7 mouse cellular contexts compared by ENCODE assay signal in genomic region chr7:30665321-30665720, GRCm38 (mm10). TPM values are rescaled to one million over a fixed set of nuclear protein-coding genes. Genes with fewer than 3 reads are reported as not detected.
DNase-seq lines count a peak whose midpoint lies in the region; ATAC-seq and TF ChIP-seq lines count a peak whose summit lies in the region.

No protein-coding gene starts in this region.

- H3K27me3 ChIP-seq in embryonic facial prominence, embryonic 11.5 days (ENCODE audit: control insufficient read depth, insufficient read depth, low read length), result no peaks in the 10 kb centered on the region
- no peaks in the 10 kb centered on the region for H3K27me3 ChIP-seq in intestine, embryonic 15.5 days (replicated peaks)
- H3K27me3 ChIP-seq in myocyte (ENCODE audit: control insufficient read depth, insufficient read depth, insufficient read length), result no peaks in the 10 kb centered on the region

- peaks cover 5% of the 10 kb centered on the region for H3K36me3 ChIP-seq in embryonic facial prominence, embryonic 11.5 days (replicated peaks; ENCODE audit: control insufficient read depth, insufficient read depth, low read depth, low read length)
- peaks cover 7% of the 10 kb centered on the region; the same call in 1 of the 2 replicates for H3K36me3 ChIP-seq in intestine, embryonic 15.5 days
- H3K36me3 ChIP-seq in myocyte (ENCODE audit: control insufficient read depth, insufficient read depth), result no peaks in the 10 kb centered on the region

- peak overlapping the region; percentile 15 for H3ac ChIP-seq in myocyte (ENCODE audit: control insufficient read depth, insufficient read length)

- no peak overlapping the region for H3K27ac ChIP-seq in embryonic facial prominence, embryonic 11.5 days (replicated peaks; ENCODE audit: low read depth, low read length)
- no peak overlapping the region for H3K27ac ChIP-seq in intestine, embryonic 15.5 days

- TF ChIP-seq POLR2A in myocyte (IDR thresholded peaks at IDR 0.05; ENCODE audit: insufficient read length, low read depth), result no peak

- H3K79me2 ChIP-seq in myocyte (ENCODE audit: control insufficient read depth, insufficient read depth), result no peaks in the 10 kb centered on the region

- H3K4me2 ChIP-seq in embryonic facial prominence, embryonic 11.5 days (ENCODE audit: low read depth, low read length), result peak overlapping the region; percentile 76
- H3K4me2 ChIP-seq in intestine, embryonic 15.5 days (replicated peaks), result peak overlapping the region; percentile 85
- peak overlapping the region; percentile 93 for H3K4me2 ChIP-seq in myocyte (ENCODE audit: low read depth)

- H3K4me1 ChIP-seq in embryonic facial prominence, embryonic 11.5 days (ENCODE audit: control insufficient read depth, insufficient read depth, low read length), result no peaks in the 10 kb centered on the region
- peaks cover 5% of the 10 kb centered on the region for H3K4me1 ChIP-seq in intestine, embryonic 15.5 days (replicated peaks)

- 6% methylated on average over 11 of the region's 11 CpGs for WGBS in embryonic facial prominence, embryonic 11.5 days
- WGBS in intestine, embryonic 15.5 days, result 5% methylated on average over 11 of the region's 11 CpGs

- H3K9me3 ChIP-seq in embryonic facial prominence, embryonic 11.5 days (replicated peaks; ENCODE audit: control insufficient read depth, low read length), result no peaks in the 10 kb centered on the region
- no peaks in the 10 kb centered on the region for H3K9me3 ChIP-seq in intestine, embryonic 15.5 days

- H3K4me3 ChIP-seq in embryonic facial prominence, embryonic 11.5 days (ENCODE audit: low read depth, low read length), result peak overlapping the region; percentile 64
- peak overlapping the region; percentile 77 for H3K4me3 ChIP-seq in intestine, embryonic 15.5 days (replicated peaks)
- peak overlapping the region; percentile 66 for H3K4me3 ChIP-seq in myocyte

- H3K9ac ChIP-seq in embryonic facial prominence, embryonic 11.5 days (replicated peaks; ENCODE audit: low read length), result peak overlapping the region; percentile 73
- peak overlapping the region; percentile 82 for H3K9ac ChIP-seq in intestine, embryonic 15.5 days

- DNase-seq in layer of hippocampus, postnatal 10 days (ENCODE audit: low spot score in 2 of 2), result peak; percentile 14 to 21
- no peak for DNase-seq in layer of hippocampus, adult 8-10 months (ENCODE audit: low spot score in 2 of 2)
- peak; percentile 27 for DNase-seq in MN1 (ENCODE audit: low spot score)
- DNase-seq in embryonic facial prominence, embryonic 11.5 days (ENCODE audit: low spot score), result peak; percentile 8
- no peak for DNase-seq in natural killer cell, adult 2 months (ENCODE audit: low spot score in 2 of 2)

- no peak for ATAC-seq in embryonic facial prominence, embryonic 11.5 days (replicated peaks; ENCODE audit: insufficient number of reproducible peaks, low FRiP score, low TSS enrichment, low read depth)
- ATAC-seq in intestine, embryonic 15.5 days, result peak; percentile 54

TF ChIP-seq in myocyte, 11 proteins besides CTCF, POLR2A, EP300 and RAD21:
- TF ChIP-seq MAX (IDR thresholded peaks at IDR 0.05; ENCODE audit: low read depth) (no peak), MYOD1 (IDR thresholded peaks at IDR 0.05; ENCODE audit: control insufficient read depth in 1 of 3, insufficient read length in 2 of 3, low read depth in 2 of 3) (no peak), MYOG (IDR thresholded peaks at IDR 0.05; ENCODE audit: control insufficient read depth in 1 of 3, insufficient read depth in 1 of 3, insufficient read length in 2 of 3, low read depth in 2 of 3) (no peak), SRF (IDR thresholded peaks at IDR 0.05; ENCODE audit: control insufficient read depth, insufficient read length, low read depth) (no peak), TCF12 (IDR thresholded peaks at IDR 0.05; ENCODE audit: insufficient read depth, poor library complexity, severe bottlenecking) (no peak), TCF3 (IDR thresholded peaks at IDR 0.05; ENCODE audit: insufficient read length, low read depth) (no peak), POLR2AphosphoS2 (IDR thresholded peaks at IDR 0.05; ENCODE audit: insufficient read length, low read depth) (no peak), E2F4 (IDR thresholded peaks at IDR 0.05; ENCODE audit: insufficient read depth) (no peak), USF1 (IDR thresholded peaks at IDR 0.05; ENCODE audit: low read depth) (no peak), CEBPB (IDR thresholded peaks at IDR 0.05; ENCODE audit: insufficient read depth, poor library complexity, severe bottlenecking) (no peak), REST (IDR thresholded peaks at IDR 0.05; ENCODE audit: insufficient read depth, insufficient read length) (no peak)

RNA-seq across cellular contexts. Expression of gene Haus5, which starts 0.5 kb away (rescaled TPM):
- total RNA-seq in layer of hippocampus, postnatal 10 days (2021), result 1 to 10 TPM; 7.0 to 7.4 TPM
- total RNA-seq in layer of hippocampus, adult 8-10 months (2022), result 1 to 10 TPM; 5.7 to 8.3 (median 6.8) TPM
- polyA plus RNA-seq in embryonic facial prominence, embryonic 11.5 days (2014; fragmentation: Nextera tagmentation; extraction: Ambion mirVana), result 50.1 and 53.1 TPM in 2 replicates
- polyA plus RNA-seq in intestine, embryonic 15.5 days (2015; fragmentation: Nextera tagmentation; extraction: Ambion mirVana), result 38.7 and 40.5 TPM in 2 replicates
- polyA plus RNA-seq in myocyte (2012; fragmentation: generic; extraction: Trizol), result 8.4 TPM

RNA-seq across cellular contexts. Expression of gene Pmis2, which starts 6.1 kb away (rescaled TPM):
- total RNA-seq in layer of hippocampus, postnatal 10 days (2021), result not detected
- not detected for total RNA-seq in layer of hippocampus, adult 8-10 months (2022)
- not detected in 2 replicates for polyA plus RNA-seq in embryonic facial prominence, embryonic 11.5 days (2014; fragmentation: Nextera tagmentation; extraction: Ambion mirVana)
- not detected in 2 replicates for polyA plus RNA-seq in intestine, embryonic 15.5 days (2015; fragmentation: Nextera tagmentation; extraction: Ambion mirVana)
- not detected for polyA plus RNA-seq in myocyte (2012; fragmentation: generic; extraction: Trizol)

RNA-seq across cellular contexts. Expression of gene Rbm42, which starts 15.2 kb away (rescaled TPM):
- total RNA-seq in layer of hippocampus, postnatal 10 days (2021), result 10 to 100 TPM; 75.3 to 79.9 TPM
- total RNA-seq in layer of hippocampus, adult 8-10 months (2022), result 10 to 100 TPM; 61.9 to 71.5 (median 70.1) TPM
- 108 and 118 TPM in 2 replicates for polyA plus RNA-seq in embryonic facial prominence, embryonic 11.5 days (2014; fragmentation: Nextera tagmentation; extraction: Ambion mirVana)
- 102 and 107 TPM in 2 replicates for polyA plus RNA-seq in intestine, embryonic 15.5 days (2015; fragmentation: Nextera tagmentation; extraction: Ambion mirVana)
- 124 TPM for polyA plus RNA-seq in myocyte (2012; fragmentation: generic; extraction: Trizol)

RNA-seq across cellular contexts. Expression of gene Etv2, which starts 29.7 kb away (rescaled TPM):
- total RNA-seq in layer of hippocampus, postnatal 10 days (2021), result not detected
- total RNA-seq in layer of hippocampus, adult 8-10 months (2022), result not detected
- polyA plus RNA-seq in embryonic facial prominence, embryonic 11.5 days (2014; fragmentation: Nextera tagmentation; extraction: Ambion mirVana), result 0.20 TPM in 1 of 2 replicates, not detected in the other
- not detected in 2 replicates for polyA plus RNA-seq in intestine, embryonic 15.5 days (2015; fragmentation: Nextera tagmentation; extraction: Ambion mirVana)
- not detected for polyA plus RNA-seq in myocyte (2012; fragmentation: generic; extraction: Trizol)

RNA-seq across cellular contexts. Expression of gene 2200002J24Rik, which starts 33.4 kb away (rescaled TPM):
- not detected for total RNA-seq in layer of hippocampus, postnatal 10 days (2021)
- total RNA-seq in layer of hippocampus, adult 8-10 months (2022), result not detected
- not detected in 2 replicates for polyA plus RNA-seq in embryonic facial prominence, embryonic 11.5 days (2014; fragmentation: Nextera tagmentation; extraction: Ambion mirVana)
- 3.2 and 4.7 TPM in 2 replicates for polyA plus RNA-seq in intestine, embryonic 15.5 days (2015; fragmentation: Nextera tagmentation; extraction: Ambion mirVana)
- polyA plus RNA-seq in myocyte (2012; fragmentation: generic; extraction: Trizol), result not detected

Comparison
In these comparisons a context has a peak if more than half of its experiments do, and no peak if none do; other contexts are left out.
1. DNase-seq: peak in layer of hippocampus, postnatal 10 days (2 of 2), MN1 (single experiment) and embryonic facial prominence, embryonic 11.5 days (single experiment); none in layer of hippocampus, adult 8-10 months (0 of 2) and natural killer cell, adult 2 months (0 of 2).
2. Peak in every context shown above with its lines, with median percentiles within 50 percentile points of each other: H3K4me2 ChIP-seq and H3K4me3 ChIP-seq.